Mouse (Mus musculus) ZHBTc4 (cell line): ENCODE results near the gene Cux2.

Source experiments
- DNase-seq: peaks from one replicate; pipeline ENCODE4 v3.0.0-alpha.2; 2011; ENCODE audit warnings: low read depth, low spot score

Cux2 gene

GRCm38 (mm10) chr5:121837441-121838340 lies 212.2 kb downstream of the Cux2 start, which contains the start of gene Sh2b3:
Sh2b3 (minus strand) TSS chr5:121837646.
- DNase-seq, result peak; percentile 89

- DNase-seq, result peak; percentile 98
These were observed 213.0 kb downstream of the Cux2 start for GRCm38 (mm10) chr5:121836692-121837415.

GRCm38 (mm10) chr5:121835949-121836691 lies 213.8 kb downstream of the Cux2 start:
- DNase-seq, result no peak

- no peak for DNase-seq
These were observed 214.7 kb downstream of the Cux2 start for GRCm38 (mm10) chr5:121834991-121835747.

GRCm38 (mm10) chr5:121834241-121834606 lies 215.7 kb downstream of the Cux2 start:
- no peak for DNase-seq

GRCm38 (mm10) chr5:121833572-121834240 lies 216.2 kb downstream of the Cux2 start:
- no peak for DNase-seq

- DNase-seq, result no peak
These were observed 216.7 kb downstream of the Cux2 start for GRCm38 (mm10) chr5:121833159-121833558.

- DNase-seq, result no peak
These were observed 217.3 kb downstream of the Cux2 start for GRCm38 (mm10) chr5:121832376-121833155.

- no peak for DNase-seq
These were observed 218.8 kb downstream of the Cux2 start for GRCm38 (mm10) chr5:121831002-121831601.

GRCm38 (mm10) chr5:121828491-121829432 lies 221.1 kb downstream of the Cux2 start:
- peak; percentile 80 for DNase-seq

- DNase-seq, result no peak
These were observed 222.0 kb downstream of the Cux2 start for GRCm38 (mm10) chr5:121827876-121828275.

- no peak for DNase-seq
These were observed 224.3 kb downstream of the Cux2 start for GRCm38 (mm10) chr5:121825606-121826005.

- DNase-seq, result no peak
These were observed 225.8 kb downstream of the Cux2 start for GRCm38 (mm10) chr5:121824121-121824520.

- DNase-seq, result no peak
These were observed 226.2 kb downstream of the Cux2 start for GRCm38 (mm10) chr5:121823668-121824067.

GRCm38 (mm10) chr5:121822786-121823505 lies 227.0 kb downstream of the Cux2 start:
- DNase-seq, result no peak

- DNase-seq, result no peak
These were observed 228.3 kb downstream of the Cux2 start for GRCm38 (mm10) chr5:121821552-121821951.

GRCm38 (mm10) chr5:121821116-121821515 lies 228.8 kb downstream of the Cux2 start:
- DNase-seq, result no peak

GRCm38 (mm10) chr5:121820657-121821056 lies 229.2 kb downstream of the Cux2 start:
- no peak for DNase-seq
